Mouse (Mus musculus) spleen, adult 2 months (tissue): ENCODE data around the gene Ccna1.

Experiments
- CTCF ChIP-seq: fragments of 200-500 bp; IDR thresholded peaks from 2 replicates; pipeline ENCODE4 v1.5.1; 2011; ENCODE audit warnings: mild to moderate bottlenecking, inconsistent platforms; ENCODE audit not compliant: insufficient read depth, insufficient read length, insufficient replicate concordance; ENCODE audit errors: extremely low read depth
- POLR2A ChIP-seq: fragments of 200-500 bp; IDR thresholded peaks from 2 replicates; pipeline ENCODE4 v1.6.1; 2011; ENCODE audit warnings: low read depth, low read length, inconsistent platforms

- no peak for TF ChIP-seq CTCF
- no peak for TF ChIP-seq POLR2A
These were observed 1.1 kb upstream of the Ccna1 start for GRCm38 (mm10) chr3:55056376-55056775.
